Mouse (Mus musculus) heart, embryonic 15.5 days (tissue): ENCODE measurements around the gene G6pc3. TPM values are rescaled to one million over a fixed set of nuclear protein-coding genes. Genes with fewer than 3 reads are reported as not detected.
A peak's percentile ranks its signal among the peaks of the same experiment; 100 is the strongest.
"Not testable (repeated sequence)": the region's sequence is repeated elsewhere in the genome, so short reads cannot be mapped to it uniquely, and the experiment has no call there.

Source experiments
- ATAC-seq: fragments of 200-750 bp; cut with Nextera tagmentation; replicated peaks from 2 replicates; pipeline ENCODE4 v1.8.0; 2017; ENCODE audit warnings: low read depth, moderate TSS enrichment; ENCODE audit not compliant: insufficient number of reproducible peaks, insufficient read depth, low FRiP score
- H3K27ac ChIP-seq: fragments of 300-500 bp; sonication (generic); 2 replicates; pipeline ENCODE4 v1.5.1; 2015; ENCODE audit warnings: mild to moderate bottlenecking, inconsistent platforms
- H3K27me3 ChIP-seq: fragments of 300-500 bp; sonication (generic); 2 replicates; pipeline ENCODE4 v1.6.1; 2015; ENCODE audit warnings: inconsistent platforms
- H3K36me3 ChIP-seq: fragments of 300-500 bp; sonication (generic); 2 replicates; pipeline ENCODE4 v1.6.1; 2015; ENCODE audit warnings: mild to moderate bottlenecking, inconsistent platforms
- H3K4me1 ChIP-seq: fragments of 300-500 bp; sonication (generic); replicated peaks from 2 replicates; pipeline ENCODE4 v1.6.1; 2015; ENCODE audit warnings: inconsistent platforms
- H3K4me2 ChIP-seq: fragments of 300-500 bp; sonication (generic); 2 replicates; pipeline ENCODE4 v1.6.1; 2015; ENCODE audit warnings: inconsistent platforms, mild to moderate bottlenecking, moderate library complexity
- H3K4me3 ChIP-seq: fragments of 300-500 bp; sonication (generic); 2 replicates; pipeline ENCODE4 v1.5.1; 2015; ENCODE audit warnings: mild to moderate bottlenecking, inconsistent platforms
- H3K9ac ChIP-seq: fragments of 300-500 bp; sonication (generic); 2 replicates; pipeline ENCODE4 v1.6.1; 2015; ENCODE audit warnings: mild to moderate bottlenecking, inconsistent platforms
- H3K9me3 ChIP-seq: fragments of 300-500 bp; sonication (generic); replicated peaks from 2 replicates; pipeline ENCODE4 v1.6.1; 2016; ENCODE audit warnings: inconsistent platforms
- WGBS: fragments of 180-500 bp; shearing (Covaris S2); methylation state at CpG from one replicate; pipeline ENCODE4 v1.1.7; 2015; ENCODE audit warnings: mixed read lengths; 5-methylcytosine and 5-hydroxymethylcytosine counted together
- polyA plus RNA-seq: library from polyadenylated mRNA; unstranded; fragments of >200 nt; fragmentation: Nextera tagmentation; extraction: Ambion mirVana; gene quantifications from 2 replicates; pipeline ENCODE4 v1.2.1, GENCODE M21; 2015

Gene G6pc3
- polyA plus RNA-seq, 1 experiment from 2014 or later: 20.9 TPM

DNA sequence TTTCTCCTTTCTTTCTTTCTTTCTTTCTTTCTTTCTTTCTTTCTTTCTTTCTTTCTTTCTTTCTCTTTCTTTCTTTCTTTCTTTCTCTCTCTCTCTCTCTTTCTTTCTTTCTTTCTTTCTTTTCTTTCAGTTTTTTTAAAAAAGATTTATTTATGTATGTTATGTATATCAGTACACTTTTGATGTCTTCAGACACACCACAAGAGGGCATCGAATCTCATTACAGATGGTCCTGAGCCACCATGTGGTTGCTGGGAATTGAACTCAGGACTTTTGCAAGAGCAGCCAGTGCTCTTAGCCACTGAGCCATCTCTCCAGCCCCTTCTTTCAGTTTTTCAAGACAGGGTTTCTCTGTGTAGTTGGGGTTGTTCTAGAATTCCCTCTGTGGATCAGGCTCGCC lies 31.4 kb upstream of the G6pc3 start:
- 73% methylated on average over 2 of the region's 2 CpGs for WGBS
- not testable (repeated sequence) for ATAC-seq

DNA sequence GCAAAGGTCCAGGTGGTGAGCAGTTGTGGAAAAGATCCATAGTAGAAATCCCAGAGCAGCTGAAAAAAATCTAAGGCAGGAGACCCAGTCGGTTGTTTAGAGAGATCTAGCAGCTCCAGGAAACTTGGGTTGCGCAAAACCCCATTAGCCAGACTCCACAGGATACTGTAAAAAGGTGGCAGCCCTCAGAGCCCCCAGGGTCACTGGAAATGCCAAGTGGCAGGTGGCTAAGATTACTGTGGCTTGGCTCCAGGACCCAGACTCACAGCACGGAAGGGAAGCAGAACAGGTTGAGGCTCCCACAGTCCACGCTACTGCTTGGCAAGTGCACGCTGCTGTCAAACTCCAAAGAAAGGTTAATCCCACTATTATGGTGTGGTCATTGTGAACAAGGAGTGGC lies 29.6 kb upstream of the G6pc3 start:
- Histone ChIP-seq H3K27ac (no peak overlapping the region), H3K9me3 (no peaks in the 10 kb centered on the region), H3K27me3 (no peaks in the 10 kb centered on the region), H3K4me1 (peaks cover 8% of the 10 kb centered on the region), H3K36me3 (peaks cover 30% of the 10 kb centered on the region), H3K4me3 (no peak overlapping the region), H3K4me2 (no peak overlapping the region), H3K9ac (no peak overlapping the region)
- no peak for ATAC-seq
- 76% methylated on average over 5 of the region's 5 CpGs for WGBS

More for the DNA sequence above, 31.4 kb upstream of the G6pc3 start:
- H3K36me3 ChIP-seq: peaks cover 27% of the 10 kb centered on the region
- not testable (repeated sequence) for H3K9me3 ChIP-seq, H3K4me2 ChIP-seq, H3K27me3 ChIP-seq, H3K4me1 ChIP-seq, H3K9ac ChIP-seq, H3K27ac ChIP-seq, H3K4me3 ChIP-seq

DNA sequence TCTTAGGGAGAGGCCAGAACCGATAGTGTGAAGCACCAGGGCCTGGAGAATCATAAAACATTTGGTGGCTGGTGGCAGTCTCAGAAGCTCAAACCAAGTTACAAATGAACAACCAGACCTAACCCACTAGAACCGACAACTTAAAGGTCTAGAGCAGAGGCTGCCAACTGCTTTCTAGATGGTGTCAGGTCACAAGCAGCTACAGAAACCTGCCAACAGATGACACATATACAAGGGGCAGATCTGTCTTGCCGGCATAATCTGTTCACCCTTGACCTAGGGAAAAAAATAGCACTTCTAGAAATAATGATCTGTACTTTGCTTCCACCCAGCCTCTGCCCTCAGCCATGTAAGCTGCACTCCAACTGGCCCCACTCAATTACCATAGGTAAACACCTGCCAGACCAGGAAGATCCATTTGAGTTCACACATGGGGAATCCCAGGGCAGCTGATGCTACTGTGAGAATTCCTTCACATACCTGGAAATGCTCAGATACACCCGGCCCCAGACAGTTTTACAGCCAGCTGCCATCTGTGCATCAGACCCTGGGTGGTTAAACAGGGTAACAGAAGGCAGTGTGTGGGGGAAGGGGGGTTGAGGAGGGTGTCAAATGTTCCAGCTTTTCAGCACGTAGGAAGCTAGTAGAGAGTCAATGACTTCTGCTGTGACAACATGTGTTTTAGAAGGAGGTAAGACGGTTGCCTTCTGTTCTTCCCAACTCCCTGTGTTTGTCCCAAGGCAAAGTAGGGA lies 23.3 kb upstream of the G6pc3 start:
- no peaks in the 10 kb centered on the region for H3K27me3 ChIP-seq
- H3K4me2 ChIP-seq: no peak overlapping the region
- H3K36me3 ChIP-seq: peaks cover 61% of the 10 kb centered on the region
- no peaks in the 10 kb centered on the region for H3K9me3 ChIP-seq
- H3K4me3 ChIP-seq: no peak overlapping the region
- no peak overlapping the region for H3K27ac ChIP-seq
- 0 out of 2 replicates have a peak, but pooled peaks cover 3% of the 10 kb centered on the region for H3K4me1 ChIP-seq
- 60% methylated on average over 6 of the region's 6 CpGs for WGBS
- no peak overlapping the region for H3K9ac ChIP-seq
- ATAC-seq: no peak

DNA sequence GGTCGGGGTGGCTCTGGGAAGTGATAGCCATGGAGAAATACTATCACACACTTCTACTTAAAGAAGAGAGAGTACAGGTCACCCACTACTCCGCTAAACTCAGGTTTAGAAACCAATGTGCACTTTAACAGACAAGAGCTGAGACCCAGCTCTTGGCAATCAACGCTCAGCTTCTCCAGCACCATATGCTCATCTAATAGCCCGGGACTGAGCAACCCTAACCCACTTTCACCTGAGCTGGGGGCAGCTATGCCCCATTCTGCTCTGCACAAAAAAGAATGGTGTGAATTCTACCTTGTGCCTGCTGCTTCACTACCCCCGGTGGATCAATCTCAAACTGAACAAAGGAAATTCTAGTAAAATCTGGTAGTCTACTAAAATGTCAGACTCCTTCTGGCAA lies 21.9 kb upstream of the G6pc3 start:
- no peak overlapping the region for H3K4me3 ChIP-seq
- H3K4me2 ChIP-seq: no peak overlapping the region
- H3K27me3 ChIP-seq: no peaks in the 10 kb centered on the region
- H3K36me3 ChIP-seq: peaks cover 53% of the 10 kb centered on the region
- no peak overlapping the region for H3K27ac ChIP-seq
- no peak for ATAC-seq
- 87% methylated on average over 5 of the region's 5 CpGs for WGBS
- no peak overlapping the region for H3K9ac ChIP-seq
- H3K9me3 ChIP-seq: no peaks in the 10 kb centered on the region
- 0 out of 2 replicates have a peak, but pooled peaks cover 3% of the 10 kb centered on the region for H3K4me1 ChIP-seq

DNA sequence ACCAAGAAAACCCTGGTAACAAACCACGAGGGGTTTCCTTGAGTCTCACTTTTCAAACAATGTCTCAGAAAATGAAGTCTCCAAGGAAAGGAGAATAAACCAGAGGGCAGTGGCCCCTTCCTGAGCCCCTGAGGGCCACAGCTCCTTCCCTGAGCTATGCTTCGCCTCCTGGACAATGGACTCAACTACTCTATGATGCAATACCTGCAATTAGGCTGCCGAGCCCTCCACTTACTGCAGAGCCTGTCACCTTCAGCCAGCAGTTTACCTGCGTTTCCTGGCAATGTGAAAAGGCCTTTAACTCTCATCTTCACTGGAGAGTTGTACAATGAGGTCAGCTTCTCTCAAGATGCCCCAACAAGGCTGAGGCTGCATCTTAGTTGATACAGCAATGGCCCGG lies 20.7 kb upstream of the G6pc3 start:
- Histone ChIP-seq H3K4me3 (no peak overlapping the region), H3K27me3 (no peaks in the 10 kb centered on the region), H3K36me3 (peaks cover 47% of the 10 kb centered on the region), H3K9me3 (no peaks in the 10 kb centered on the region), H3K4me1 (0 out of 2 replicates have a peak, but pooled peaks cover 3% of the 10 kb centered on the region), H3K27ac (no peak overlapping the region), H3K4me2 (no peak overlapping the region), H3K9ac (no peak overlapping the region)
- WGBS: 91% methylated on average over 5 of the region's 5 CpGs
- no peak for ATAC-seq

DNA sequence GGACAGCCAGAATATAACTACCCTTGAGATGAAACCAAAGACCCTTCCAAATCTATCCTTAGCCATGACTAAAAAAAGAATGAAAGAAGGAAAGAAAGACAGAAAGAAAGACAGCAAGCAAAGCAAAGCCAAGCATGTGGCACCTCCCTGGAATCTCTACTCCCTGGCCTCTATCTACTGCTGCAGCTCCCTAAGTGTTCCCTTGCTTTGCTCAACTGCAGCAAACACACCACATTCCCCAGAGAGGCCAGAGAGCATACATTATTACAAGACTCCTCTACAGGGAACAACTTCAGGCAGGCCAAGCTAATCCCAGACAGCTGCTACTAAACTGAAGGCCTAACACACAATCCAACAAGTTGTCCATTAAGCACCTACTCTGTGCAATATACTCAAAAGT lies 9.6 kb upstream of the G6pc3 start:
- Histone ChIP-seq H3K36me3 (peaks cover 36% of the 10 kb centered on the region), H3K4me3 (no peak overlapping the region), H3K9me3 (no peaks in the 10 kb centered on the region), H3K27ac (peak overlapping the region; percentile 0; the same call in 1 of the 2 replicates), H3K4me1 (peaks cover 11% of the 10 kb centered on the region), H3K9ac (no peak overlapping the region), H3K4me2 (no peak overlapping the region), H3K27me3 (no peaks in the 10 kb centered on the region)
- ATAC-seq: no peak

DNA sequence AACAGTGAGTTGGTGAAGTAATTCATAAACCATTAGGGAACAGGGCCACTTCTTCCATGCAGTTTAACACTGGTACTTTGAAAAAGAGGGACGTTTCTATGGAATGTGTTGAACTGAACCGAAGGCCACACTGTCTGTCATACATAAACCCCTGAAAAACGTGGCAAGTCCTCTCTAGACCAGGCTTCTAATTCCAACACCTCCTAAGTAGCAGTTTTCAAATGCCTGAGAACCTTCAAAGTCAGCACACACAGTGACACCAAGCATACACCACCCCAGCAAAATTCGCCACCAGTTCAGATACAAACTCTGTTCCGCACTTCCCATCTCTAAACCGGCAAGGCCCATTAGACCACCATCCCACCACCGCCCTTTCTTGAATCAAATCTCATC lies 5.2 kb upstream of the G6pc3 start:
- no peaks in the 10 kb centered on the region for H3K27me3 ChIP-seq
- no peaks in the 10 kb centered on the region for H3K9me3 ChIP-seq
- ATAC-seq: no peak
- H3K4me2 ChIP-seq: peak overlapping the region; percentile 72
- peak overlapping the region; percentile 87 for H3K4me3 ChIP-seq
- peak overlapping the region; percentile 96 for H3K27ac ChIP-seq
- peaks cover 18% of the 10 kb centered on the region; the same call in 1 of the 2 replicates for H3K36me3 ChIP-seq
- peaks cover 15% of the 10 kb centered on the region for H3K4me1 ChIP-seq
- peak overlapping the region; percentile 90 for H3K9ac ChIP-seq
- WGBS: 1% methylated on average over 7 of the region's 7 CpGs

DNA sequence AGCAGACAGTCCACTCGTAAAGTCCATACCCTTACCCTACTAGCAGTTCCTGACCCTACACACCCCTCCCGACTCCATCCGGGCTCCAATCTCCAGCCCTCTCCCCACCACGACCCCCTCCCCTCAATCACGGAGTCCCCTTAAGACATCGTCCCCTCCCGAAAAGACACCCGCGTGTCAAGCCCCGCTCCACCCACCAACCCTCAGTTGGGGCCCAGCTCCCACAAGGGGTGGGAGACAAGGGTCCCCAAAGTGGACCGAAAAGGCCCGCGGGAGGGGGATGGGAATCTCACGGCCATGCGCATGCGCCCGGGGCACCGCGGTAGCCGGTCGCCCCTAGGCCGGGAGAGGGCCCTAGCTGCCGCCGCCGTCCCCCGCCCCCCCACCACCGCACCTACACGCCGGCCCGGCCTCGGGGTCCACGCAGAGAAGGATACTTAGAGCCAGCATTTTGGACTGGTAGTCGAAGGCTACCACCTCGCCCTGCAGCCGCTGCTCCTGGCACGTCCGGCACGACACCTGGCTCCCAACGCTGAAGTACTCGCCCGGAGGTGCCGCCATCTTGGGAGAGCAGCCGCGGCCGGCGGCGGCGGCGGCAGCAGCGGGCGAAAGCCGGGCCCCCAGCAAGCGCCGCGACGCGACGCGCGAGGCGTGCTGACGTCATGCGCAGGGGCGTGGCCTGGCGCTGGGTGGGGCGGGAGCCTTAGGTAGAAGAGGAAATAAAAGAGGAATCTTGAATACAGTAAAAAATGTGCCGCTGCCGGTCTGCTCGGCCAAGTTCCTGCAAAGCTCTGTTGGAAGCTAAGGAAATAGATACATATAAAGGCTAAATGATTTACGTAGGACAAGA lies 4.5 kb upstream of the G6pc3 start, which contains the start of gene Lsm12:
TSS of gene Lsm12 (minus strand) at position 651 of the 850 bp plus-strand sequence.
- peak within 1 kb of the TSS; percentile 90 for H3K9ac ChIP-seq
- H3K27me3 ChIP-seq: no peaks in the 10 kb centered on the region
- peak within 1 kb of the TSS; percentile 87 for H3K4me3 ChIP-seq
- peak within 1 kb of the TSS; percentile 72 for H3K4me2 ChIP-seq
- H3K27ac ChIP-seq: peak within 1 kb of the TSS; percentile 96
- H3K36me3 ChIP-seq: peaks cover 18% of the 10 kb centered on the region; the same call in 1 of the 2 replicates
- H3K9me3 ChIP-seq: no peaks in the 10 kb centered on the region
- ATAC-seq: peak; percentile 89
- under 1% methylated on average over 70 of the region's 70 CpGs for WGBS
- peaks cover 16% of the 10 kb centered on the region for H3K4me1 ChIP-seq

DNA sequence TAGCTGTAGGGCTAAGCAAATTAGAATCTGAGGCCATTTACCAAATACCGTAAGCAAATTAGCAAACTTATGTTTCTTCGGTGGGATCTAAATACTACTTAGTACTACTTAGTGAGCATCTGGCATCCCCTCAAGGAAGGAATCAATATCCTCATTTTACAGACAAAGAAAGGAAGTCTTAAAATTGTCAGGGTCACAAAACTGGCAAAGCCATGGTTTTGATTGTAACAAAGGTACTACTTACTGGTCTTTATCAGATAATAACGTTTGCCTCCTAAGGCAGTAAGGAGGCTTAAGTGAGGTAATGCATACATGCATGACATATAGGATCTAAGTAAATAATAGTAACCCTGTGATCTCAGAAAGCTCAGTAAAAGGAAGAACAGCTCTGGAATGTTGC lies 3.7 kb upstream of the G6pc3 start:
- 0 out of 2 replicates have a peak overlapping the region, but pooled peaks have one; percentile 90 for H3K9ac ChIP-seq
- no peak for ATAC-seq
- peak overlapping the region; percentile 96 for H3K27ac ChIP-seq
- peak overlapping the region; percentile 72 for H3K4me2 ChIP-seq
- WGBS: 42% methylated on average over 3 of the region's 3 CpGs
- H3K27me3 ChIP-seq: no peaks in the 10 kb centered on the region
- peaks cover 24% of the 10 kb centered on the region for H3K4me1 ChIP-seq
- peak overlapping the region; percentile 87 for H3K4me3 ChIP-seq
- peaks cover 17% of the 10 kb centered on the region; the same call in 1 of the 2 replicates for H3K36me3 ChIP-seq
- no peaks in the 10 kb centered on the region for H3K9me3 ChIP-seq

DNA sequence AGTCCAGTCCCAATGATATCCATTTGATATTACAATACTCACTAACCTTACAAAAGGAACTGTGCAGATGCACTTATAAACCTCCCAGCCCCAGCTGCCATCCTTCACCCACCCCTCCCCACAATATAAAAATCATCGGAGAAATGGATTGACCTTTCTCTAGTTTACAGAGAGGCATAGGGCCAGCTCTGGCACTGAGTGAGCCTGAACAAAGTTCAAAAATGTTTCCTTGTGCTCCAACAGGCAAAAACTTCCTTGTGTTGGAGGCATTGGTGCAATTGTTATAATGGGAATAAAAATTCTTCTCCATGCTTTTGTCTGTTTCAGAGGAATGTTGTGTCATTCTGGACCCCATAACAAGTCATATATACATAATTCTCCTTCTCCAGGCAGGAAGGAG lies 3.2 kb upstream of the G6pc3 start:
- Histone ChIP-seq H3K36me3 (peaks cover 12% of the 10 kb centered on the region; the same call in 1 of the 2 replicates), H3K27ac (no peak overlapping the region), H3K4me1 (peaks cover 30% of the 10 kb centered on the region), H3K4me2 (no peak overlapping the region), H3K4me3 (no peak overlapping the region), H3K9ac (no peak overlapping the region), H3K27me3 (no peaks in the 10 kb centered on the region), H3K9me3 (no peaks in the 10 kb centered on the region)
- ATAC-seq: no peak
- WGBS: 75% methylated on average over 1 of the region's 1 CpGs

DNA sequence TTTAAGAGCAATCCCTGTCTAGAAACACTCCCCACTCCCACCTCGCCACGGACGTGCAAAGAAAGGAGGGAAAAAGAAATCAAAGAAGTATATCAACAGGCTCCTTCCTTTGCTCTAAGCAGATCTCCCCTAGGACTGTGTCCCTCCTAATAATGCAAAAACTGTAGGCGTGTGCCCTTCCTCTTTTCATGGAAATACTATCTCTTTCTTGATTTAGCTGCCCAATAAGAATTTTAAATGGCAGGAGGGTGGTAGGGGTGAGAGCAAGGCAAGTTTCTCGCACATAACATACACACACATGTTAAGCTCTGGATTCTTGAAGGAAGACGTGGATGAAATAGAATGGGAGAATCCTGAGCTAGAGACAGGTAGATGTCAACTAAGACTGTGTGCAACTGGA lies 440 bp upstream of the G6pc3 start:
- no peak for ATAC-seq
- 65% methylated on average over 6 of the region's 6 CpGs for WGBS
- Histone ChIP-seq H3K36me3 (peaks cover 8% of the 10 kb centered on the region; the same call in 1 of the 2 replicates), H3K27me3 (no peaks in the 10 kb centered on the region), H3K9me3 (no peaks in the 10 kb centered on the region), H3K4me1 (peaks cover 25% of the 10 kb centered on the region), H3K27ac (0 out of 2 replicates have a peak overlapping the region, but pooled peaks have one; percentile 6), H3K9ac (peak overlapping the region; percentile 72), H3K4me2 (peak overlapping the region; percentile 88), H3K4me3 (peak overlapping the region; percentile 75)
